8 mouse cellular contexts compared by ENCODE assay signal in the genomic region with DNA sequence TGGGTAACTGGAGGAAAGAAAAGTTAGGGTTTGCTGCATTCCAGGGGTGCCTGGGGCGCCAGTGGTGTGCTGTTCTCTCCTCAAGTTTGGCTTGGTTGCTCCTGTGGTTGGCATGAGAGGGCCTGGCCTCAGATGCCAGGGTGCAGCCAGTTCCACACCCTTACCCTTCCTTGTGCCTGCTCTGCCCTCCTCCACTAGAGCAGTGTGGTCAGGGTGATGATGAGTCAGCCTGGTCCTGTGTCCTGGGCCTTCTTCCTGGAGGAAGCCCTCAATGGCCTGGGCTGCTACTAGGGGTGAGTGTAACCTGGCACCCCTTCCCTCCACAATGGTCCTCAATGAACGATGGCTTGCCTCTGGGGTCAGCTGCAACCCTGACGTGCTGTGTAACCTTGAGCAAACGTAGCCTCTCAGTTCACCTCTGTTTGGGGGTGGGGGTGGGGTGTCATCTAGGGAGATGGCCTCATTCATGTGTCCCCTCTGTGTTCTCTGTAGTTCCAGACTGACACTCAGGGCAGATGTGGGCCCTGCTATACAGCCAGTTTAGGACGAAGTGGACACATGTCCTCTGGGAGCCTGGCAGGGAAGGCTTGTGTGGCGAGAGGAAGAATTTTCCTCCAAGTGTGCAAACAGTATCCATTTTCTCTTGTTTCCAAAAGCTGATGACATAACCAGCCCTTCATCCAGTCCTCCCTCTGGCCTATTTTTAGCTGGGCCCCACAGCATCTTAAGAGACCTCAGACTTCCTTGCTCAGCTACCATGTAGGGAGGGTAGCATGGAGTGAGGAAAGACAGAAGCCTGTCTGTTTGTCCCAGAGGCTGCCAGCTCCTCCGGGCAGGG. TPM values are rescaled to one million over a fixed set of nuclear protein-coding genes. Genes with fewer than 3 reads are reported as not detected.
DNase-seq lines count a peak whose midpoint lies in the region; ATAC-seq and TF ChIP-seq lines count a peak whose summit lies in the region.

No protein-coding gene starts in this region.

- WGBS in liver, adult 2 months = 35% methylated on average over 7 of the region's 7 CpGs
- 61% methylated on average over 7 of the region's 7 CpGs for WGBS in neural tube, embryonic 13.5 days

- no peaks in the 10 kb centered on the region for H3K9me3 ChIP-seq in neural tube, embryonic 13.5 days

- peak; percentile 54 to 66 for DNase-seq in adrenal gland, postnatal 36 days
- DNase-seq in adrenal gland, postnatal 10 days = no peak
- DNase-seq in liver, adult 2 months (ENCODE audit: extremely low read depth, low read depth, low spot score) = no peak
- DNase-seq in liver = no peak
- DNase-seq in layer of hippocampus, adult 11-12 months (ENCODE audit: low spot score) = no peak
- no peak for DNase-seq in gastrocnemius, adult 18-20 months (ENCODE audit: low spot score)

- no peak for TF ChIP-seq POLR2A in liver, adult 2 months (IDR thresholded peaks at IDR 0.05; ENCODE audit: extremely low read depth, insufficient read depth, low read length)
- TF ChIP-seq POLR2A in embryonic fibroblast, embryonic 13.5 days (IDR thresholded peaks at IDR 0.05; ENCODE audit: low read depth, low read length) = peak; percentile 24; the same call in 1 of the 2 replicates

- peaks cover 18% of the 10 kb centered on the region for H3K4me1 ChIP-seq in liver, adult 2 months (ENCODE audit: control insufficient read depth, insufficient read depth, low read length)
- peaks cover 45% of the 10 kb centered on the region for H3K4me1 ChIP-seq in embryonic fibroblast, embryonic 13.5 days (ENCODE audit: control insufficient read depth, insufficient read depth, low read length)
- peaks cover 63% of the 10 kb centered on the region for H3K4me1 ChIP-seq in neural tube, embryonic 13.5 days (replicated peaks)

- H3K4me3 ChIP-seq in liver, adult 2 months (ENCODE audit: insufficient read depth, low read depth, low read length) = no peak overlapping the region
- no peak overlapping the region for H3K4me3 ChIP-seq in embryonic fibroblast, embryonic 13.5 days (ENCODE audit: insufficient read depth, low read length)
- H3K4me3 ChIP-seq in neural tube, embryonic 13.5 days = no peak overlapping the region

- H3K79me2 ChIP-seq in liver, adult 2 months (ENCODE audit: control insufficient read depth, insufficient read depth, low read length) = peaks cover 29% of the 10 kb centered on the region

- H3K9ac ChIP-seq in liver, adult 2 months (ENCODE audit: low read depth, low read length) = peak overlapping the region; percentile 1; the same call in 1 of the 2 replicates
- 0 out of 2 replicates have a peak overlapping the region, but pooled peaks have one; percentile 8 for H3K9ac ChIP-seq in neural tube, embryonic 13.5 days

- 0 out of 2 replicates have a peak overlapping the region, but pooled peaks have one; percentile 14 for H3K27ac ChIP-seq in liver, adult 2 months (replicated peaks; ENCODE audit: insufficient read depth, low read depth, low read length)
- peak overlapping the region; percentile 99 for H3K27ac ChIP-seq in embryonic fibroblast, embryonic 13.5 days (ENCODE audit: insufficient read depth, low read length)
- H3K27ac ChIP-seq in neural tube, embryonic 13.5 days (replicated peaks) = peak overlapping the region; percentile 67

- ATAC-seq in neural tube, embryonic 13.5 days (ENCODE audit: low read depth) = no peak

- H3K27me3 ChIP-seq in liver, adult 2 months (ENCODE audit: control insufficient read depth, insufficient read depth, low read length) = no peaks in the 10 kb centered on the region
- H3K27me3 ChIP-seq in neural tube, embryonic 13.5 days = no peaks in the 10 kb centered on the region

- no peak overlapping the region for H3K4me2 ChIP-seq in neural tube, embryonic 13.5 days

- H3K36me3 ChIP-seq in liver, adult 2 months (ENCODE audit: control insufficient read depth, insufficient read depth, low read length) = no peaks in the 10 kb centered on the region; the same call in 1 of the 2 replicates
- peaks cover 23% of the 10 kb centered on the region for H3K36me3 ChIP-seq in neural tube, embryonic 13.5 days

- TF ChIP-seq CTCF in liver, adult 2 months (IDR thresholded peaks at IDR 0.05; ENCODE audit: low read depth, low read length) = no peak
- TF ChIP-seq CTCF in embryonic fibroblast, embryonic 13.5 days (IDR thresholded peaks at IDR 0.05; ENCODE audit: borderline replicate concordance, insufficient read depth, low read length) = no peak

RNA-seq across cellular contexts. Expression of a gene that starts 1.2 kb away (rescaled TPM):
- total RNA-seq in adrenal gland, postnatal 36 days (2021) = not detected
- total RNA-seq in adrenal gland, postnatal 10 days (2021) = not detected
- total RNA-seq in liver, adult 2 months (2014; rRNA removed) = 0.09 and 0.27 TPM in 2 replicates
- polyA plus RNA-seq in liver, adult 2 months (2012; rRNA removed) = 0.11 and 0.14 TPM in 2 replicates
- not detected in 2 replicates for polyA plus RNA-seq in embryonic fibroblast, embryonic 13.5 days (2011; ENCODE audit: insufficient read length, low read depth, missing spikeins)
- not detected in 2 replicates for polyA plus RNA-seq in neural tube, embryonic 13.5 days (2015; fragmentation: Nextera tagmentation; extraction: Ambion mirVana)
- not detected for total RNA-seq in gastrocnemius, adult 18-20 months (2021)

RNA-seq across cellular contexts. Expression of a gene that starts 20.9 kb away (rescaled TPM):
- total RNA-seq in adrenal gland, postnatal 36 days (2021) = 100 to 1,000 TPM in 1 of 2 experiments, 10 to 100 TPM in 1; 57.8 to 136 TPM
- 10 to 100 TPM; 62.7 to 84.6 TPM for total RNA-seq in adrenal gland, postnatal 10 days (2021)
- 288 and 375 TPM in 2 replicates for total RNA-seq in liver, adult 2 months (2014; rRNA removed)
- polyA plus RNA-seq in liver, adult 2 months (2012; rRNA removed) = 557 and 601 TPM in 2 replicates
- polyA plus RNA-seq in embryonic fibroblast, embryonic 13.5 days (2011; ENCODE audit: insufficient read length, low read depth, missing spikeins) = 27.0 and 40.9 TPM in 2 replicates
- polyA plus RNA-seq in neural tube, embryonic 13.5 days (2015; fragmentation: Nextera tagmentation; extraction: Ambion mirVana) = 23.6 and 24.5 TPM in 2 replicates
- 10 to 100 TPM; 57.6 to 64.8 TPM for total RNA-seq in gastrocnemius, adult 18-20 months (2021)

RNA-seq across cellular contexts. Expression of a gene that starts 51.6 kb away (rescaled TPM):
- not detected for total RNA-seq in adrenal gland, postnatal 36 days (2021)
- not detected for total RNA-seq in adrenal gland, postnatal 10 days (2021)
- total RNA-seq in liver, adult 2 months (2014; rRNA removed) = not detected in 2 replicates
- 0.05 TPM in 1 of 2 replicates, not detected in the other for polyA plus RNA-seq in liver, adult 2 months (2012; rRNA removed)
- not detected in 2 replicates for polyA plus RNA-seq in embryonic fibroblast, embryonic 13.5 days (2011; ENCODE audit: insufficient read length, low read depth, missing spikeins)
- polyA plus RNA-seq in neural tube, embryonic 13.5 days (2015; fragmentation: Nextera tagmentation; extraction: Ambion mirVana) = not detected in 2 replicates
- total RNA-seq in gastrocnemius, adult 18-20 months (2021) = not detected

Comparison
In these comparisons a context has a peak if more than half of its experiments do, and no peak if none do; other contexts are left out.
1. DNase-seq: peak in adrenal gland, postnatal 36 days (2 of 2); none in adrenal gland, postnatal 10 days (single experiment), liver, adult 2 months (single experiment), liver (single experiment), layer of hippocampus, adult 11-12 months (single experiment) and gastrocnemius, adult 18-20 months (single experiment).
2. H3K27ac ChIP-seq: peak in every context shown above with its lines; median percentile 99 in embryonic fibroblast, embryonic 13.5 days; 67 in neural tube, embryonic 13.5 days; 14 in liver, adult 2 months.